Mouse (Mus musculus) MEL (cell line): ENCODE data around the gene Pcgf1. TPM values are rescaled to one million over a fixed set of nuclear protein-coding genes. Genes with fewer than 3 reads are reported as not detected.

Source experiments
- DNase-seq: peaks from one replicate; pipeline ENCODE4 v3.0.0; 2011; ENCODE audit warnings: low read depth, low spot score
- H3K27ac ChIP-seq: 2 replicates; pipeline ENCODE4 v1.5.1; 2012; ENCODE audit warnings: low read depth, mild to moderate bottlenecking, control low read depth, low read length, moderate library complexity; ENCODE audit not compliant: control insufficient read depth
- H3K27me3 ChIP-seq, 2 experiments: fragments of 150-350 bp in 1 of 2; sonication (generic) in 1 of 2; 2 replicates each; pipeline ENCODE4 v1.6.1; 2012; ENCODE audit warnings: low read length in 2 of 2, mild to moderate bottlenecking in 2 of 2, improper control_type of control experiment in 1 of 2, moderate library complexity in 1 of 2; ENCODE audit not compliant: insufficient read depth in 2 of 2, control insufficient read depth in 1 of 2
- H3K36me3 ChIP-seq, 2 experiments: 2 replicates each; pipeline ENCODE4 v1.6.1; 2012 to 2014; ENCODE audit warnings: low read length in 2 of 2, improper control_type of control experiment in 1 of 2, inconsistent platforms in 1 of 2, mild to moderate bottlenecking in 1 of 2; ENCODE audit not compliant: insufficient read depth in 2 of 2, control insufficient read depth in 1 of 2
- H3K4me1 ChIP-seq, 2 experiments: fragments of 150-350 bp in 1 of 2; sonication (generic) in 1 of 2; 2 replicates each; pipeline ENCODE4 v1.6.1; 2012; ENCODE audit warnings: low read length in 2 of 2, improper control_type of control experiment in 1 of 2, mild to moderate bottlenecking in 1 of 2; ENCODE audit not compliant: insufficient read depth in 2 of 2, control insufficient read depth in 1 of 2
- H3K4me3 ChIP-seq, 2 experiments: fragments of 150-350 bp in 1 of 2; sonication (generic) in 1 of 2; 2 replicates each; pipeline ENCODE4 v1.5.1; 2012; ENCODE audit warnings: low read depth in 2 of 2, low read length in 2 of 2, mild to moderate bottlenecking in 2 of 2, moderate library complexity in 2 of 2, control low read depth in 1 of 2, improper control_type of control experiment in 1 of 2; ENCODE audit not compliant: control insufficient read depth in 1 of 2, insufficient read depth in 1 of 2
- H3K79me2 ChIP-seq: 2 replicates; pipeline ENCODE4 v1.6.1; 2012; ENCODE audit warnings: mild to moderate bottlenecking, low read length, moderate library complexity; ENCODE audit not compliant: control insufficient read depth, poor library complexity, insufficient read depth
- H3K9ac ChIP-seq: 2 replicates; pipeline ENCODE4 v1.6.1; 2012; ENCODE audit warnings: low read depth, mild to moderate bottlenecking, control low read depth, low read length, moderate library complexity; ENCODE audit not compliant: control insufficient read depth, poor library complexity, severe bottlenecking
- H3K9me3 ChIP-seq: fragments of 150-350 bp; sonication (generic); replicated peaks from 2 replicates; pipeline ENCODE4 v1.6.1; 2012; ENCODE audit warnings: mild to moderate bottlenecking, low read length, improper control_type of control experiment, moderate library complexity; ENCODE audit not compliant: insufficient read depth
- BHLHE40 ChIP-seq: IDR thresholded peaks from 2 replicates; pipeline ENCODE4 v1.6.1; 2012; ENCODE audit warnings: low read depth, mild to moderate bottlenecking, inconsistent platforms, low read length, improper control_type of control experiment, borderline replicate concordance
- CHD2 ChIP-seq: IDR thresholded peaks from 2 replicates; pipeline ENCODE4 v1.6.1; 2011; ENCODE audit warnings: low read length, improper control_type of control experiment
- CTCF ChIP-seq, 3 experiments: IDR thresholded peaks in 2 of 3; conservative IDR thresholded peaks in 1 of 3; 2 replicates each; pipeline ENCODE4 v1.5.1; 2011 to 2012; ENCODE audit warnings: low read length in 3 of 3, low read depth in 2 of 3, mild to moderate bottlenecking in 2 of 3, improper control_type of control experiment in 1 of 3, inconsistent platforms in 1 of 3, mixed read lengths in 1 of 3, moderate library complexity in 1 of 3; ENCODE audit not compliant: control insufficient read depth in 1 of 3, insufficient read depth in 1 of 3, poor library complexity in 1 of 3, severe bottlenecking in 1 of 3
- E2F4 ChIP-seq: IDR thresholded peaks from 2 replicates; pipeline ENCODE4 v1.6.1; 2011; ENCODE audit warnings: low read depth, low read length, improper control_type of control experiment, borderline replicate concordance
- ELF1 ChIP-seq: IDR thresholded peaks from 2 replicates; pipeline ENCODE4 v1.6.1; 2014; ENCODE audit warnings: low read depth, mild to moderate bottlenecking, inconsistent platforms, low read length, improper control_type of control experiment, moderate library complexity
- EP300 ChIP-seq, 2 experiments: IDR thresholded peaks; 2 replicates each; pipeline ENCODE4 v1.6.1; 2011; ENCODE audit warnings: improper control_type of control experiment in 2 of 2, low read length in 2 of 2, low read depth in 1 of 2, mild to moderate bottlenecking in 1 of 2
- ETS1 ChIP-seq: IDR thresholded peaks from 2 replicates; pipeline ENCODE4 v1.6.1; 2012; ENCODE audit warnings: low read depth, mild to moderate bottlenecking, inconsistent platforms, low read length, improper control_type of control experiment, moderate library complexity
- GATA1 ChIP-seq: IDR thresholded peaks from 2 replicates; pipeline ENCODE4 v1.6.1; 2011; ENCODE audit warnings: low read depth, low read length, improper control_type of control experiment
- HCFC1 ChIP-seq: IDR thresholded peaks from 2 replicates; pipeline ENCODE4 v1.6.1; 2012; ENCODE audit warnings: low read depth, mild to moderate bottlenecking, inconsistent platforms, low read length, improper control_type of control experiment, moderate library complexity
- JUND ChIP-seq: IDR thresholded peaks from 2 replicates; pipeline ENCODE4 v1.6.1; 2011; ENCODE audit warnings: low read depth, mild to moderate bottlenecking, improper control_type of control experiment, low read length
- KAT2A ChIP-seq: conservative IDR thresholded peaks from 2 replicates; pipeline ENCODE4 v1.6.1; 2012; ENCODE audit warnings: low read depth, low read length, improper control_type of control experiment, inconsistent platforms
- MAFK ChIP-seq: IDR thresholded peaks from 2 replicates; pipeline ENCODE4 v1.6.1; 2011; ENCODE audit warnings: low read depth, mild to moderate bottlenecking, low read length, improper control_type of control experiment, borderline replicate concordance
- MAZ ChIP-seq: IDR thresholded peaks from 2 replicates; pipeline ENCODE4 v1.6.1; 2012; ENCODE audit warnings: low read depth, mild to moderate bottlenecking, inconsistent platforms, low read length, improper control_type of control experiment
- MEF2A ChIP-seq: IDR thresholded peaks from 2 replicates; pipeline ENCODE4 v1.6.1; 2014; ENCODE audit warnings: low read depth, mild to moderate bottlenecking, inconsistent platforms, low read length, improper control_type of control experiment; ENCODE audit not compliant: poor library complexity, insufficient replicate concordance, severe bottlenecking; ENCODE audit errors: extremely low read depth
- MXI1 ChIP-seq: IDR thresholded peaks from 2 replicates; pipeline ENCODE4 v1.6.1; 2011; ENCODE audit warnings: mild to moderate bottlenecking, low read depth, low read length, improper control_type of control experiment
- MYC ChIP-seq: IDR thresholded peaks from 2 replicates; pipeline ENCODE4 v1.6.1; 2011; ENCODE audit warnings: low read depth, mild to moderate bottlenecking, low read length, improper control_type of control experiment, moderate library complexity
- NELFE ChIP-seq: IDR thresholded peaks from 2 replicates; pipeline ENCODE4 v1.6.1; 2011; ENCODE audit warnings: low read depth, low read length, improper control_type of control experiment
- NRF1 ChIP-seq: IDR thresholded peaks from 2 replicates; pipeline ENCODE4 v1.6.1; 2014; ENCODE audit warnings: low read depth, mild to moderate bottlenecking, inconsistent platforms, low read length, improper control_type of control experiment, moderate library complexity; ENCODE audit not compliant: poor library complexity, insufficient read depth, severe bottlenecking
- POLR2A ChIP-seq, 2 experiments: IDR thresholded peaks; 2 replicates each; pipeline ENCODE4 v1.6.1; 2011 to 2012; ENCODE audit warnings: low read length in 2 of 2, mild to moderate bottlenecking in 2 of 2, control low read depth in 1 of 2, improper control_type of control experiment in 1 of 2, low read depth in 1 of 2, moderate library complexity in 1 of 2; ENCODE audit not compliant: control insufficient read depth in 1 of 2, insufficient read depth in 1 of 2, poor library complexity in 1 of 2
- POLR2AphosphoS2 ChIP-seq: IDR thresholded peaks from 2 replicates; pipeline ENCODE4 v1.6.1; 2011; ENCODE audit warnings: low read length, improper control_type of control experiment
- POLR2AphosphoS5 ChIP-seq: IDR thresholded peaks from 2 replicates; pipeline ENCODE4 v1.6.1; 2012; ENCODE audit warnings: low read depth, borderline replicate concordance, mild to moderate bottlenecking, inconsistent platforms, low read length, moderate library complexity, mixed read lengths
- RAD21 ChIP-seq: IDR thresholded peaks from 2 replicates; pipeline ENCODE4 v1.6.1; 2011; ENCODE audit warnings: mild to moderate bottlenecking, low read depth, low read length, improper control_type of control experiment
- RCOR1 ChIP-seq: IDR thresholded peaks from 2 replicates; pipeline ENCODE4 v1.6.1; 2012; ENCODE audit warnings: low read depth, mild to moderate bottlenecking, inconsistent platforms, low read length, improper control_type of control experiment
- SIN3A ChIP-seq: IDR thresholded peaks from 2 replicates; pipeline ENCODE4 v1.6.1; 2012; ENCODE audit warnings: low read length, improper control_type of control experiment, inconsistent platforms
- TBP ChIP-seq: IDR thresholded peaks from 2 replicates; pipeline ENCODE4 v1.8.0; 2011; ENCODE audit warnings: low read depth, low read length, improper control_type of control experiment
- TCF12 ChIP-seq: IDR thresholded peaks from 2 replicates; pipeline ENCODE4 v1.6.1; 2014; ENCODE audit warnings: low read depth, mild to moderate bottlenecking, inconsistent platforms, low read length, improper control_type of control experiment, moderate library complexity
- UBTF ChIP-seq: IDR thresholded peaks from 2 replicates; pipeline ENCODE4 v1.6.1; 2012; ENCODE audit warnings: low read depth, mild to moderate bottlenecking, inconsistent platforms, low read length, improper control_type of control experiment, moderate library complexity, borderline replicate concordance; ENCODE audit not compliant: insufficient read depth
- USF1 ChIP-seq: IDR thresholded peaks from 2 replicates; pipeline ENCODE4 v1.6.1; 2014; ENCODE audit warnings: low read depth, mild to moderate bottlenecking, inconsistent platforms, low read length, improper control_type of control experiment, moderate library complexity
- ZKSCAN1 ChIP-seq: IDR thresholded peaks from 2 replicates; pipeline ENCODE4 v1.6.1; 2012; ENCODE audit warnings: low read depth, mild to moderate bottlenecking, inconsistent platforms, low read length, improper control_type of control experiment, moderate library complexity
- ZMIZ1 ChIP-seq: IDR thresholded peaks from 2 replicates; pipeline ENCODE4 v1.6.1; 2012; ENCODE audit warnings: low read depth, mild to moderate bottlenecking, inconsistent platforms, low read length, improper control_type of control experiment, moderate library complexity
- ZNF384 ChIP-seq: IDR thresholded peaks from 2 replicates; pipeline ENCODE4 v1.6.1; 2012; ENCODE audit warnings: low read depth, mild to moderate bottlenecking, inconsistent platforms, low read length, improper control_type of control experiment
- polyA plus RNA-seq, 2 experiments: library from polyadenylated mRNA; stranded (reverse) in 1 of 2; unstranded in 1 of 2; fragments of >175 nt in 1 of 2; fragments of >200 nt in 1 of 2; gene quantifications; 2 replicates each; pipeline versions ENCODE4 v1.2.1 to v1.2.4; 2012; ENCODE audit warnings: low replicate concordance in 2 of 2, low read depth in 1 of 2; ENCODE audit not compliant: insufficient read length in 2 of 2, insufficient read depth in 1 of 2, missing spikeins in 1 of 2
- total RNA-seq: library from RNA; depleted of rRNA; stranded (reverse); fragments of 300-350 nt; gene quantifications from 2 replicates; pipeline ENCODE4 v1.2.3, GENCODE M21; 2012

Gene Pcgf1
- total and polyA plus RNA-seq, 3 experiments, result 18.2 to 25.2 TPM; not detected in 1

- peaks cover 26% of the 10 kb centered on the region for H3K79me2 ChIP-seq
These were observed 45.3 kb downstream of the Pcgf1 start for GRCm38 (mm10) chr6:83122961-83123360.

GRCm38 (mm10) chr6:83124851-83125312, 47.2 kb downstream of the Pcgf1 start:
- Histone ChIP-seq H3K79me2 (peaks cover 22% of the 10 kb centered on the region), H3K27me3 (no peaks in the 10 kb centered on the region), H3K4me3 (peak overlapping the region; percentile 76 to 96), H3K9me3 (no peaks in the 10 kb centered on the region), H3K9ac (peak overlapping the region; percentile 92), H3K36me3 (peaks cover 0 to 18% of the 10 kb centered on the region in 2 experiments; a peak in 2 of 4 replicates), H3K27ac (peak overlapping the region; percentile 81), H3K4me1 (peaks cover 0 to 15% of the 10 kb centered on the region in 2 experiments; a peak in 3 of 4 replicates)
- peak; percentile 80 for TF ChIP-seq TCF12
- peak; percentile 79 for TF ChIP-seq NELFE
- TF ChIP-seq TBP, result peak; percentile 95
- TF ChIP-seq MAZ, result peak; percentile 21; the same call in 1 of the 2 replicates
- peak; percentile 95 for TF ChIP-seq MXI1
- TF ChIP-seq ELF1, result peak; percentile 92
- TF ChIP-seq POLR2AphosphoS5, result 0 out of 2 replicates have a peak, but pooled peaks have one; percentile 15
- 0 out of 6 replicates have a peak, but pooled peaks of 1 of the 3 experiments have one; percentile 4 for TF ChIP-seq CTCF (IDR thresholded peaks at IDR 0.05 in 2 of 3, conservative IDR thresholded peaks at IDR 0.05 in 1 of 3; ENCODE audit: control insufficient read depth in 1 of 3, insufficient read depth in 1 of 3, low read depth in 2 of 3, low read length in 3 of 3, poor library complexity in 1 of 3, severe bottlenecking in 1 of 3)
- no peak for TF ChIP-seq ZMIZ1
- TF ChIP-seq ZNF384, result no peak
- TF ChIP-seq ETS1, result no peak
- TF ChIP-seq RCOR1, result no peak
- TF ChIP-seq POLR2AphosphoS2, result peak; percentile 73; the same call in 1 of the 2 replicates
- TF ChIP-seq SIN3A, result peak; percentile 98
- peak; percentile 96 for TF ChIP-seq HCFC1
- TF ChIP-seq GATA1, result 0 out of 2 replicates have a peak, but pooled peaks have one; percentile 25
- TF ChIP-seq POLR2A (IDR thresholded peaks at IDR 0.05; ENCODE audit: control insufficient read depth in 1 of 2, insufficient read depth in 1 of 2, low read depth in 1 of 2, low read length in 2 of 2, poor library complexity in 1 of 2), result peak; percentile 84 to 91
- TF ChIP-seq KAT2A, result peak; percentile 65; the same call in 1 of the 2 replicates
- TF ChIP-seq UBTF, result no peak
- TF ChIP-seq JUND, result no peak
- no peak for TF ChIP-seq E2F4
- TF ChIP-seq MYC, result peak; percentile 94
- peak; percentile 98 for DNase-seq

More at GRCm38 (mm10) chr6:83122961-83123360, 45.3 kb downstream of the Pcgf1 start:
- TF ChIP-seq TBP (no peak), MAFK (no peak), USF1 (no peak), BHLHE40 (no peak), RAD21 (no peak), POLR2AphosphoS2 (no peak), ZKSCAN1 (no peak), ZMIZ1 (no peak), JUND (no peak), ELF1 (no peak), NRF1 (no peak), HCFC1 (no peak), MEF2A (no peak), EP300 (IDR thresholded peaks at IDR 0.05; ENCODE audit: low read depth in 1 of 2, low read length in 2 of 2) (no peak), MAZ (no peak), CHD2 (no peak)
- peaks cover 0 to 23% of the 10 kb centered on the region in 2 experiments; a peak in 2 of 4 replicates for H3K36me3 ChIP-seq
- no peaks in the 10 kb centered on the region for H3K27me3 ChIP-seq
- no peak overlapping the region for H3K9ac ChIP-seq
- H3K27ac ChIP-seq, result no peak overlapping the region
- H3K4me3 ChIP-seq, result no peak overlapping the region
- H3K4me1 ChIP-seq, result peaks cover 0 to 24% of the 10 kb centered on the region in 2 experiments; a peak in 3 of 4 replicates
- no peak for DNase-seq
- H3K9me3 ChIP-seq, result no peaks in the 10 kb centered on the region
